Comparison of ENCODE assay signal across 8 mouse cellular contexts in genomic region chr1:79823951-79824633, GRCm38 (mm10). TPM values are rescaled to one million over a fixed set of nuclear protein-coding genes. Genes with fewer than 3 reads are reported as not detected.
DNase-seq lines count a peak whose midpoint lies in the region; ATAC-seq and TF ChIP-seq lines count a peak whose summit lies in the region.
"Had no signal": no experiment of that assay in that cellular context is flagged by ENCODE, and none has a peak within 500 bp of the region (broad histone marks: within the 10 kb centered on the region; RNA-seq: fewer than 3 reads in every experiment).

No protein-coding gene starts in this region.

- no peak for TF ChIP-seq RAD21 in MEL (IDR thresholded peaks at IDR 0.05; ENCODE audit: low read depth, low read length)

- H3K9ac ChIP-seq in MEL (ENCODE audit: control insufficient read depth, low read depth, low read length, poor library complexity, severe bottlenecking) = no peak overlapping the region
- H3K9ac ChIP-seq in limb, embryonic 13.5 days = peak overlapping the region; percentile 35
- H3K9ac ChIP-seq: embryonic facial prominence, embryonic 12.5 days had no signal

- H3K36me3 ChIP-seq in MEL (ENCODE audit: control insufficient read depth in 1 of 2, insufficient read depth in 2 of 2, low read length in 2 of 2) = no peaks in the 10 kb centered on the region; a peak in 1 of 4 replicates
- H3K36me3 ChIP-seq in limb, embryonic 13.5 days = peaks cover 20% of the 10 kb centered on the region

- 29% methylated on average over 14 of the region's 14 CpGs for WGBS in limb, embryonic 13.5 days

- peak overlapping the region; percentile 56 for H3K4me2 ChIP-seq in limb, embryonic 13.5 days (replicated peaks)
- H3K4me2 ChIP-seq: embryonic facial prominence, embryonic 12.5 days had no signal

- peak overlapping the region; percentile 51 to 85 for H3K4me3 ChIP-seq in MEL (ENCODE audit: control insufficient read depth in 1 of 2, insufficient read depth in 1 of 2, low read depth in 2 of 2, low read length in 2 of 2)
- no peak overlapping the region for H3K4me3 ChIP-seq in cortical plate, adult 2 months (ENCODE audit: insufficient read depth, low read length)
- H3K4me3 ChIP-seq in limb, embryonic 13.5 days = peak overlapping the region; percentile 25
- H3K4me3 ChIP-seq: embryonic facial prominence, embryonic 12.5 days had no signal

- no peaks in the 10 kb centered on the region for H3K9me3 ChIP-seq in MEL (replicated peaks; ENCODE audit: insufficient read depth, low read length)
- no peaks in the 10 kb centered on the region for H3K9me3 ChIP-seq in limb, embryonic 13.5 days
- H3K9me3 ChIP-seq: embryonic facial prominence, embryonic 12.5 days had no signal

- H3K4me1 ChIP-seq in MEL (ENCODE audit: control insufficient read depth in 1 of 2, insufficient read depth in 2 of 2, low read length in 2 of 2) = peaks cover 0 to 7% of the 10 kb centered on the region in 2 experiments; a peak in 1 of 4 replicates
- H3K4me1 ChIP-seq in cortical plate, adult 2 months (ENCODE audit: control insufficient read depth, insufficient read depth, low read length) = peaks cover 5% of the 10 kb centered on the region
- peaks cover 39% of the 10 kb centered on the region for H3K4me1 ChIP-seq in limb, embryonic 13.5 days

- intact Hi-C loops in left cerebral cortex, postnatal 14 days (cut with DNase I) = loop anchor here (5.0 kb wide), 1 partner anchor 33 kb away; no protein-coding TSS in a partner anchor

- H3K79me2 ChIP-seq in MEL (ENCODE audit: control insufficient read depth, insufficient read depth, low read length, poor library complexity) = no peaks in the 10 kb centered on the region

- peak; percentile 11 for DNase-seq in kidney, adult 18-20 months
- no peak for DNase-seq in kidney, postnatal 25 days
- DNase-seq in MEL (ENCODE audit: low read depth, low spot score) = peak; percentile 17
- DNase-seq in left cerebral cortex, postnatal 14 days (ENCODE audit: low spot score in 2 of 2) = no peak

- TF ChIP-seq CTCF in MEL (IDR thresholded peaks at IDR 0.05 in 2 of 3, conservative IDR thresholded peaks at IDR 0.05 in 1 of 3; ENCODE audit: control insufficient read depth in 1 of 3, insufficient read depth in 1 of 3, low read depth in 2 of 3, low read length in 3 of 3, poor library complexity in 1 of 3, severe bottlenecking in 1 of 3) = no peak
- no peak for TF ChIP-seq CTCF in cortical plate, adult 2 months (IDR thresholded peaks at IDR 0.05; ENCODE audit: extremely low read depth, insufficient read depth, low read length)

- no peak for TF ChIP-seq POLR2A in MEL (IDR thresholded peaks at IDR 0.05; ENCODE audit: control insufficient read depth in 1 of 2, insufficient read depth in 1 of 2, low read depth in 1 of 2, low read length in 2 of 2, poor library complexity in 1 of 2)
- TF ChIP-seq POLR2A in cortical plate, adult 2 months (IDR thresholded peaks at IDR 0.05; ENCODE audit: extremely low read depth, insufficient read depth, low read length) = no peak

- H3K27ac ChIP-seq in MEL (ENCODE audit: control insufficient read depth, low read depth, low read length) = no peak overlapping the region
- H3K27ac ChIP-seq in cortical plate, adult 2 months (ENCODE audit: insufficient read depth, low read length) = peak overlapping the region; percentile 68; the same call in 1 of the 2 replicates
- H3K27ac ChIP-seq in limb, embryonic 13.5 days = peak overlapping the region; percentile 52
- H3K27ac ChIP-seq: embryonic facial prominence, embryonic 12.5 days had no signal

- no peaks in the 10 kb centered on the region for H3K27me3 ChIP-seq in MEL (ENCODE audit: control insufficient read depth in 1 of 2, insufficient read depth in 2 of 2, low read length in 2 of 2)
- peaks cover 11% of the 10 kb centered on the region; the same call in 1 of the 2 replicates for H3K27me3 ChIP-seq in limb, embryonic 13.5 days
- H3K27me3 ChIP-seq: embryonic facial prominence, embryonic 12.5 days had no signal

- no peak for ATAC-seq in limb, embryonic 13.5 days (ENCODE audit: low FRiP score, low read depth)
- ATAC-seq in megakaryocyte-erythroid progenitor cell, adult 5-6 weeks (replicated peaks; ENCODE audit: low FRiP score, low TSS enrichment, poor library complexity, severe bottlenecking) = no peak

- TF ChIP-seq EP300 in MEL (IDR thresholded peaks at IDR 0.05; ENCODE audit: low read depth in 1 of 2, low read length in 2 of 2) = no peak

TF ChIP-seq in MEL, 35 proteins besides CTCF, POLR2A, EP300 and RAD21:
- TF ChIP-seq ZNF384 (IDR thresholded peaks at IDR 0.05; ENCODE audit: low read depth, low read length) (no peak), GABPA (IDR thresholded peaks at IDR 0.05; ENCODE audit: low read depth, low read length) (no peak), ETS1 (IDR thresholded peaks at IDR 0.05; ENCODE audit: low read depth, low read length) (no peak), CHD1 (IDR thresholded peaks at IDR 0.05; ENCODE audit: low read depth, low read length) (no peak), USF1 (IDR thresholded peaks at IDR 0.05; ENCODE audit: low read depth, low read length) (no peak), GATA1 (IDR thresholded peaks at IDR 0.05; ENCODE audit: low read depth, low read length) (no peak), JUND (IDR thresholded peaks at IDR 0.05; ENCODE audit: low read depth, low read length) (no peak), UBTF (IDR thresholded peaks at IDR 0.05; ENCODE audit: borderline replicate concordance, insufficient read depth, low read depth, low read length) (no peak)

RNA-seq across cellular contexts. Expression of gene Serpine2, which starts 36.9 kb away (rescaled TPM):
- total RNA-seq in MEL (2012; rRNA removed) = not detected in 2 replicates
- not detected for polyA plus RNA-seq in MEL (2012; ENCODE audit: insufficient read depth in 1 of 2, insufficient read length in 2 of 2, low read depth in 1 of 2, low replicate concordance in 2 of 2, missing spikeins in 1 of 2)
- 135 and 149 TPM in 2 replicates for polyA plus RNA-seq in cortical plate, adult 2 months (2012; rRNA removed)
- polyA plus RNA-seq in limb, embryonic 13.5 days (2015; fragmentation: Nextera tagmentation; extraction: Ambion mirVana) = 229 and 285 TPM in 2 replicates
- 4.6 TPM in 1 of 2 replicates, not detected in the other for total RNA-seq in megakaryocyte-erythroid progenitor cell, adult 5-6 weeks (2014; fragmentation: Nextera tagmentation)
- total RNA-seq in megakaryocyte-erythroid progenitor cell, adult 5-6 weeks (2017) = 2.4 TPM in 1 of 2 replicates, not detected in the other
- total RNA-seq in left cerebral cortex, postnatal 14 days (2021) = 100 to 1,000 TPM; 161 to 167 TPM

RNA-seq across cellular contexts. Expression of gene Wdfy1, which starts 48.1 kb away (rescaled TPM):
- total RNA-seq in MEL (2012; rRNA removed) = 17.6 TPM in 2 replicates
- 10 to 100 TPM in 1 of 2 experiments, not detected in 1; 25.0 TPM for polyA plus RNA-seq in MEL (2012; ENCODE audit: insufficient read depth in 1 of 2, insufficient read length in 2 of 2, low read depth in 1 of 2, low replicate concordance in 2 of 2, missing spikeins in 1 of 2)
- 22.3 and 24.5 TPM in 2 replicates for polyA plus RNA-seq in cortical plate, adult 2 months (2012; rRNA removed)
- 39.1 and 40.3 TPM in 2 replicates for polyA plus RNA-seq in limb, embryonic 13.5 days (2015; fragmentation: Nextera tagmentation; extraction: Ambion mirVana)
- 11.6 and 19.0 TPM in 2 replicates for total RNA-seq in megakaryocyte-erythroid progenitor cell, adult 5-6 weeks (2014; fragmentation: Nextera tagmentation)
- 4.1 and 9.3 TPM in 2 replicates for total RNA-seq in megakaryocyte-erythroid progenitor cell, adult 5-6 weeks (2017)
- 10 to 100 TPM; 39.3 to 42.0 TPM for total RNA-seq in left cerebral cortex, postnatal 14 days (2021)

RNA-seq across cellular contexts. Expression of gene Mrpl44, which starts 48.3 kb away (rescaled TPM):
- total RNA-seq in MEL (2012; rRNA removed) = 52.6 and 58.5 TPM in 2 replicates
- 10 to 100 TPM in 1 of 2 experiments, not detected in 1; 63.2 TPM for polyA plus RNA-seq in MEL (2012; ENCODE audit: insufficient read depth in 1 of 2, insufficient read length in 2 of 2, low read depth in 1 of 2, low replicate concordance in 2 of 2, missing spikeins in 1 of 2)
- polyA plus RNA-seq in cortical plate, adult 2 months (2012; rRNA removed) = 22.8 and 22.9 TPM in 2 replicates
- 42.1 and 45.0 TPM in 2 replicates for polyA plus RNA-seq in limb, embryonic 13.5 days (2015; fragmentation: Nextera tagmentation; extraction: Ambion mirVana)
- total RNA-seq in megakaryocyte-erythroid progenitor cell, adult 5-6 weeks (2014; fragmentation: Nextera tagmentation) = 34.5 and 40.3 TPM in 2 replicates
- total RNA-seq in megakaryocyte-erythroid progenitor cell, adult 5-6 weeks (2017) = 33.3 and 35.4 TPM in 2 replicates
- total RNA-seq in left cerebral cortex, postnatal 14 days (2021) = 10 to 100 TPM; 24.8 to 26.4 TPM

Comparison
In these comparisons a context has a peak if more than half of its experiments do, and no peak if none do; other contexts are left out.
1. DNase-seq: peak in kidney, adult 18-20 months (single experiment) and MEL (single experiment); none in kidney, postnatal 25 days (0 of 2) and left cerebral cortex, postnatal 14 days (0 of 2).
2. RNA of gene Serpine2, which starts 36.9 kb away (total RNA-seq): 161 to 167 TPM in left cerebral cortex, postnatal 14 days; 2.4 to 4.6 TPM in megakaryocyte-erythroid progenitor cell, adult 5-6 weeks and not detected in MEL; every median in the first group is over 10 times any median in the second.